Mouse (Mus musculus): ENCODE results near the gene Cox10. TPM values are rescaled to one million over a fixed set of nuclear protein-coding genes. Genes with fewer than 3 reads are reported as not detected.

Gene Cox10
- polyA plus RNA-seq, 1 experiment: 21.8 TPM

DNA sequence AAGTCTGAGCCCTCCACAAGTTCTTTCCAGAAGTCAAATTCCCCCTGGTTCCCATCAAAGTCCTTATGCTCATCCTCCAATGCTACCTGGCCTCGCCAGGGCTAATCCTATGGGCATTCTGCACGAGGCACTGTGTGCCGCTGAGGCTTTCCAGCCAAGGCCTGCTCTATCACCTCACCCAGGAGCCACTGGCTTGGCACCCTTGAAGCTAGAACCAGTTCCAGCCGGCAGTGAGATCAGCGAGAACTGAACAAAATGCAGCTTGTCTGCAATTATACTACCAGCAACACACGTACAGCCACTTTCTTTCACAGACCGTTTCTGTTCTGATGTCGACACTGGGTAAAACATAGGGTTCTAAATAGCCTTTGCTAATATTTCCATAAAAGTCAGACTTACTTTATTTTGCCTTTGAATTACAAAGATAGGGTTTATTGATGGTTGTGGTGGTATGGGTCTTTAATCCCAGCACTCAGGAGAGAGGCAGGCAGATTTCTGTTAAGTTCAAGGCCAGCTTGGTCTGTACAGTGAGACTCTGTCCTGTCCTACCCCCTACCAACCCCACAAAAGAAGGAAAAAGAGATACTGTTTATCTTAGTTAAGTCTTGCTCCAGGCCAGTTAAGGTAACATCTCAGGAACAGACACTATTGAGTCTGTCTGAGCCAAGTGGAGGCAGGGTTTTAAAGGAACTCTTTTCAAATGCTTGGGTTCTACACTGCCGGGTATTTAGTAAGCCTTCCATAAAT is 111.5 kb downstream of the Cox10 start:
- H3K27me3 ChIP-seq (replicated peaks; ENCODE audit: control insufficient read depth, insufficient read depth, low read length): no peaks in the 10 kb centered on the region
- no peak overlapping the region for H3K4me3 ChIP-seq (ENCODE audit: insufficient read depth, low read depth, low read length)
- peak; percentile 60 for DNase-seq
- no peak for TF ChIP-seq CTCF (conservative IDR thresholded peaks at IDR 0.05; ENCODE audit: insufficient read depth, insufficient read length, low read depth, low read length)
- no peak for TF ChIP-seq POLR2A (IDR thresholded peaks at IDR 0.05; ENCODE audit: low read depth, low read length)
- no peak overlapping the region for H3K27ac ChIP-seq (ENCODE audit: insufficient read depth, low read depth, low read length)
- 62% methylated on average over 9 of the region's 9 CpGs for WGBS
- no peaks in the 10 kb centered on the region; the same call in 1 of the 2 replicates for H3K36me3 ChIP-seq (ENCODE audit: control insufficient read depth, insufficient read depth, low read length)
- 0 out of 2 replicates have a peak, but pooled peaks cover 3% of the 10 kb centered on the region for H3K4me1 ChIP-seq (ENCODE audit: control insufficient read depth, insufficient read depth, low read length)

GRCm38 (mm10) chr11:63965437-63965836 is 113.8 kb downstream of the Cox10 start:
- Histone ChIP-seq H3K36me3 (ENCODE audit: control insufficient read depth, insufficient read depth, low read length) (no peaks in the 10 kb centered on the region; the same call in 1 of the 2 replicates), H3K4me1 (ENCODE audit: control insufficient read depth, insufficient read depth, low read length) (no peaks in the 10 kb centered on the region), H3K27me3 (replicated peaks; ENCODE audit: control insufficient read depth, insufficient read depth, low read length) (no peaks in the 10 kb centered on the region), H3K4me3 (ENCODE audit: insufficient read depth, low read depth, low read length) (no peak overlapping the region), H3K27ac (ENCODE audit: insufficient read depth, low read depth, low read length) (no peak overlapping the region)
- TF ChIP-seq POLR2A (IDR thresholded peaks at IDR 0.05; ENCODE audit: low read depth, low read length) (no peak), CTCF (conservative IDR thresholded peaks at IDR 0.05; ENCODE audit: insufficient read depth, insufficient read length, low read depth, low read length) (no peak)
- DNase-seq: no peak
- WGBS: 64% methylated on average over 5 of the region's 5 CpGs

DNA sequence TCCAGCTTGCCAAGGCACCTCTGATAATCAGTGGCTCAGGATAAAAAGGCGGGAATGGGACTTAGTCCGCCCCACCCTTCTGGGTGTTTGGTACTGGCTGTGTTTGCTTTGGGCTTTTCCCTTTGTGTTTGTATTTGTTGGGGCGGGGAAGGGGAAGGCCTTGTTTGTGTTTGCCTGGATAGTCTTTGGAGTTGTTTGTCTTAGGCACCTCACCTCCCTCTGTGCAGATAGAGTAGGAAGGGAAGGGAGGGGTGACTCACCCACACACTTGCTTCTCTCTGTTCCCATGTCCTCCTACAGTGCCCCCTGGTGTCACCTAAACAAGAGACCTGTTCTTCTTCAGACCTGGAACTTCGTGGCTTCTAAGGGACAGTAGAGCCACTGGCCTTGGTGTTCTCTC is 122.1 kb downstream of the Cox10 start:
- no peak overlapping the region for H3K4me3 ChIP-seq (ENCODE audit: insufficient read depth, low read depth, low read length)
- 73% methylated on average over 4 of the region's 4 CpGs for WGBS
- H3K4me1 ChIP-seq (ENCODE audit: control insufficient read depth, insufficient read depth, low read length): no peaks in the 10 kb centered on the region
- no peak overlapping the region for H3K27ac ChIP-seq (ENCODE audit: insufficient read depth, low read depth, low read length)
- peak; percentile 59 for TF ChIP-seq CTCF (conservative IDR thresholded peaks at IDR 0.05; ENCODE audit: insufficient read depth, insufficient read length, low read depth, low read length)
- TF ChIP-seq POLR2A (IDR thresholded peaks at IDR 0.05; ENCODE audit: low read depth, low read length): no peak
- H3K36me3 ChIP-seq (ENCODE audit: control insufficient read depth, insufficient read depth, low read length): no peaks in the 10 kb centered on the region
- no peaks in the 10 kb centered on the region for H3K27me3 ChIP-seq (replicated peaks; ENCODE audit: control insufficient read depth, insufficient read depth, low read length)
- DNase-seq: peak; percentile 29

GRCm38 (mm10) chr11:63956748-63957147 is 122.5 kb downstream of the Cox10 start:
- DNase-seq: no peak
- WGBS: 51% methylated on average over 7 of the region's 7 CpGs
- no peak overlapping the region for H3K27ac ChIP-seq (ENCODE audit: insufficient read depth, low read depth, low read length)
- no peaks in the 10 kb centered on the region for H3K27me3 ChIP-seq (replicated peaks; ENCODE audit: control insufficient read depth, insufficient read depth, low read length)
- no peaks in the 10 kb centered on the region for H3K4me1 ChIP-seq (ENCODE audit: control insufficient read depth, insufficient read depth, low read length)
- no peak overlapping the region for H3K4me3 ChIP-seq (ENCODE audit: insufficient read depth, low read depth, low read length)
- no peaks in the 10 kb centered on the region for H3K36me3 ChIP-seq (ENCODE audit: control insufficient read depth, insufficient read depth, low read length)
- TF ChIP-seq POLR2A (IDR thresholded peaks at IDR 0.05; ENCODE audit: low read depth, low read length) (no peak), CTCF (conservative IDR thresholded peaks at IDR 0.05; ENCODE audit: insufficient read depth, insufficient read length, low read depth, low read length) (no peak)

GRCm38 (mm10) chr11:63953887-63954286 is 125.4 kb downstream of the Cox10 start:
- DNase-seq: no peak
- H3K4me1 ChIP-seq (ENCODE audit: control insufficient read depth, insufficient read depth, low read length): no peaks in the 10 kb centered on the region
- TF ChIP-seq POLR2A (IDR thresholded peaks at IDR 0.05; ENCODE audit: low read depth, low read length): no peak
- TF ChIP-seq CTCF (conservative IDR thresholded peaks at IDR 0.05; ENCODE audit: insufficient read depth, insufficient read length, low read depth, low read length): no peak
- H3K36me3 ChIP-seq (ENCODE audit: control insufficient read depth, insufficient read depth, low read length): no peaks in the 10 kb centered on the region
- H3K27ac ChIP-seq (ENCODE audit: insufficient read depth, low read depth, low read length): no peak overlapping the region
- H3K27me3 ChIP-seq (replicated peaks; ENCODE audit: control insufficient read depth, insufficient read depth, low read length): no peaks in the 10 kb centered on the region
- WGBS: 97% methylated on average over 2 of the region's 2 CpGs
- no peak overlapping the region for H3K4me3 ChIP-seq (ENCODE audit: insufficient read depth, low read depth, low read length)

DNA sequence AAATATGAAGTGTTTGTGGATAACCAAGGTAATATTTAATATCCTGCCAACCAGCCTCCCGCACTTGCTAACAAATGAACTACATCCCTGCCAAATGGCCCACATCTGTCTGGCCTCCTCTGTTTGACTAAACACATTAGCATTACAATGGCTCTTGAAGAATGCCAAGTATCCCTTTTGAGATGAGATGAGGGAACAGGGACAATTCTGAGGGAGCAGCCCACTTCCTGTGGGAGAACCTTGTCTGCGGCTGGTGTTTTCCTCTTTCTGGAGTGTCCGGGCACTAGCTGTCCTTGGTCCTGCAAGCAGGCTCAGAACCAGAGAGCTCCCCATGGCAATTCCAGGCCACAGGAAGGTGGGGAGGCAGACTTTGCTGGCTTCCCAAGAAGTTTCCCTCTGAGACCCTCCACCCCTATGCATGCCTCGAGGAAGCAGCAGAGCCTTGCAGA is 126.5 kb downstream of the Cox10 start:
- H3K27me3 ChIP-seq (replicated peaks; ENCODE audit: control insufficient read depth, insufficient read depth, low read length): no peaks in the 10 kb centered on the region
- TF ChIP-seq CTCF (conservative IDR thresholded peaks at IDR 0.05; ENCODE audit: insufficient read depth, insufficient read length, low read depth, low read length) (no peak), POLR2A (IDR thresholded peaks at IDR 0.05; ENCODE audit: low read depth, low read length) (no peak)
- no peak overlapping the region for H3K27ac ChIP-seq (ENCODE audit: insufficient read depth, low read depth, low read length)
- no peaks in the 10 kb centered on the region for H3K36me3 ChIP-seq (ENCODE audit: control insufficient read depth, insufficient read depth, low read length)
- no peak overlapping the region for H3K4me3 ChIP-seq (ENCODE audit: insufficient read depth, low read depth, low read length)
- 69% methylated on average over 4 of the region's 4 CpGs for WGBS
- DNase-seq: no peak
- no peaks in the 10 kb centered on the region for H3K4me1 ChIP-seq (ENCODE audit: control insufficient read depth, insufficient read depth, low read length)

DNA sequence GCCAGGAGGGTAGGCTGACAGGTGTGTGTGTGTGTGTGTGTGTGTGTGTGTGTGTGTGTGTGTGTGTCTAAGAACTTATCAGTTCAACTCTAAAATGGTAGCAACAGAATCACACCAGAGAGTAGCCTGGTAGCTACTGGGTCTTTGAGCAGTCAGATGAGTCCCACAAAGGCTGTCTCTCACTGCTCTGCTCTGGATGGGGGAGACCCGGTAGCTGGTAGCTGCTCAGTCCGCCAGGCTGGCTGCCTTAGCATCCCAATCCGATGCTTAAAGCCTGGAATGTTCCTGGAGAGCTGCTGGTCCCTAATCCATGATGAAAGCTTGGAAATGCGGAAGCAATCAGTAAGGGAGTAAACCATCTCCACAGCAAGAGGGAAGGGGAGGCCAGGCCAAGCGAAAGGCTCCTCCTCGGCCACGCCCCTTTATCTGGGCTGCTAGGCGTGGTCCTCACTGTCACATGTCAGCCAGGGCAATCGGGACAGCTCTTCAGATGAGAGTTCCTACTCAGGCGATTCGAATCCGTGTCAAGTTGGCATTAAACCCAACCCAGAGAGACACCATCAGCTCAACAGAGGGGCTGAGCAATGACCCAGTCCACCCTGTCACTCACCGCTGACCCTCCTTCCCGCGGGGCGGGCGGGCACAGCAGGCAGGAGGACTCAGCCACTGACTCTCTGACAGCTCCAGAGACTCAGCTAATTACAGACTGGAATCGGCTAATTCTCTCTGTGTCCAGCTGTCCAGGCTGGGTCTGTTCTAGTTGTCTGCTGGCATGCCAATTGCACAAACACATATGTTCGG is 127.2 kb downstream of the Cox10 start:
- peak; percentile 37 for DNase-seq
- no peak for TF ChIP-seq POLR2A (IDR thresholded peaks at IDR 0.05; ENCODE audit: low read depth, low read length)
- no peak for TF ChIP-seq CTCF (conservative IDR thresholded peaks at IDR 0.05; ENCODE audit: insufficient read depth, insufficient read length, low read depth, low read length)
- H3K27ac ChIP-seq (ENCODE audit: insufficient read depth, low read depth, low read length): no peak overlapping the region
- WGBS: 22% methylated on average over 19 of the region's 19 CpGs
- H3K27me3 ChIP-seq (replicated peaks; ENCODE audit: control insufficient read depth, insufficient read depth, low read length): no peaks in the 10 kb centered on the region
- no peaks in the 10 kb centered on the region for H3K4me1 ChIP-seq (ENCODE audit: control insufficient read depth, insufficient read depth, low read length)
- no peaks in the 10 kb centered on the region for H3K36me3 ChIP-seq (ENCODE audit: control insufficient read depth, insufficient read depth, low read length)
- no peak overlapping the region for H3K4me3 ChIP-seq (ENCODE audit: insufficient read depth, low read depth, low read length)

Measured in kidney, adult 2 months (tissue).